Mouse (Mus musculus) lung, adult 2 months (tissue): Measurements from ENCODE around the gene Ccdc65.

Experiments
- CTCF ChIP-seq: fragments of 200-500 bp; IDR thresholded peaks from 2 replicates; pipeline ENCODE4 v1.5.1; 2011; ENCODE audit warnings: mild to moderate bottlenecking, low read length, control low read depth; ENCODE audit not compliant: insufficient read depth
- POLR2A ChIP-seq: fragments of 200-500 bp; IDR thresholded peaks from 2 replicates; pipeline ENCODE4 v1.6.1; 2011; ENCODE audit warnings: low read depth, mild to moderate bottlenecking, control low read depth, low read length, borderline replicate concordance; ENCODE audit errors: extremely low read depth

DNA sequence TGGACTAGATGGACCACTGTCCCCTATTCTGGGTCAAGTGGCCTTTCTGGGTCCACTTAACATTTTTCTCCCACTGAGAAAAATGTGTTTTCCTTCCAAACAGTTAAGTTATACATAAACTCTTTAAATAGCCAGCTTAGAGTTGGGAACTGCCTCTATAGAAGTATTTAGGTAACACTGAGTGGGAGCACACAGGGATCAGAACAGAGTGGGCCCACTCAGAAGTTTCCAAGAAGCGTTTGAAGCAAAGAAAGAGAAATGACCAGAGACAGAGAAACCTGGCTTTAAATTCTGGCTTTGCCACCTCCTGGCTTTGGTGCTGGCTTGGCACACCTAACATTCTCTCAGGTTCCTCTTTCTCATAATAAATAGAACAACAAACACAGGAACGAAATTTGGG, 18.3 kb upstream of the Ccdc65 start:
- TF ChIP-seq POLR2A, result no peak
- no peak for TF ChIP-seq CTCF
